Mouse (Mus musculus) CH12.LX (cell line): ENCODE results near the gene Ap1s3. TPM values are rescaled to one million over a fixed set of nuclear protein-coding genes. Genes with fewer than 3 reads are reported as not detected.
A peak's percentile ranks its signal among the peaks of the same experiment; 100 is the strongest.

Experiments
- DNase-seq: peaks from one replicate; pipeline ENCODE4 v3.0.0-alpha.2; 2013; ENCODE audit errors: extremely low read depth
- H3K27ac ChIP-seq: 2 replicates; pipeline ENCODE4 v1.5.1; 2012; ENCODE audit warnings: low read depth, mild to moderate bottlenecking, control low read depth, moderate library complexity; ENCODE audit not compliant: insufficient read depth
- H3K27me3 ChIP-seq: replicated peaks from 2 replicates; pipeline ENCODE3; 2012; ENCODE audit warnings: inconsistent platforms
- H3K36me3 ChIP-seq, 2 experiments: replicated peaks in 1 of 2; 2 replicates each; pipeline versions ENCODE3 to v1.6.1; 2012; ENCODE audit warnings: inconsistent platforms in 1 of 2, low read length in 1 of 2, mild to moderate bottlenecking in 1 of 2, mixed read lengths in 1 of 2, moderate library complexity in 1 of 2; ENCODE audit not compliant: control insufficient read depth in 1 of 2, insufficient read depth in 1 of 2
- H3K4me1 ChIP-seq, 2 experiments: 2 replicates each; pipeline ENCODE4 v1.6.1; 2012; ENCODE audit warnings: inconsistent platforms in 1 of 2, moderate library complexity in 1 of 2; ENCODE audit not compliant: insufficient read depth in 2 of 2, control insufficient read depth in 1 of 2
- H3K4me2 ChIP-seq: 2 replicates; pipeline ENCODE4 v1.6.1; 2012; ENCODE audit warnings: low read depth, mild to moderate bottlenecking, control low read depth; ENCODE audit not compliant: poor library complexity, insufficient read depth, severe bottlenecking
- H3K4me3 ChIP-seq, 3 experiments: fragments of 150-350 bp in 1 of 3; sonication (generic) in 1 of 3; replicated peaks in 1 of 3; 2 replicates each; pipeline versions ENCODE3 to v1.5.1; 2011 to 2012; ENCODE audit warnings: low read depth in 2 of 3, low read length in 2 of 3, mild to moderate bottlenecking in 2 of 3, moderate library complexity in 2 of 3, control low read depth in 1 of 3, improper control_type of control experiment in 1 of 3, inconsistent platforms in 1 of 3, mixed read lengths in 1 of 3; ENCODE audit not compliant: poor library complexity in 1 of 3
- H3K79me2 ChIP-seq: replicated peaks from 2 replicates; pipeline ENCODE4 v1.6.1; 2012; ENCODE audit warnings: mild to moderate bottlenecking, moderate library complexity; ENCODE audit not compliant: control insufficient read depth, poor library complexity, insufficient read depth, severe bottlenecking; ENCODE audit errors: extremely low read depth
- H3K9ac ChIP-seq: 2 replicates; pipeline ENCODE4 v1.6.1; 2012; ENCODE audit warnings: low read depth, mild to moderate bottlenecking, control low read depth, moderate library complexity; ENCODE audit not compliant: insufficient read depth
- H3K9me3 ChIP-seq: replicated peaks from 2 replicates; pipeline ENCODE3; 2012; ENCODE audit warnings: low read length, inconsistent platforms, mixed read lengths
- BHLHE40 ChIP-seq: IDR thresholded peaks from 2 replicates; pipeline ENCODE4 v1.6.1; 2011; ENCODE audit warnings: mild to moderate bottlenecking, low read depth, low read length, improper control_type of control experiment
- CHD1 ChIP-seq: IDR thresholded peaks from 2 replicates; pipeline ENCODE4 v1.6.1; 2012; ENCODE audit warnings: low read depth, low read length, improper control_type of control experiment, inconsistent platforms
- CHD2 ChIP-seq: IDR thresholded peaks from 2 replicates; pipeline ENCODE4 v1.6.1; 2011; ENCODE audit warnings: low read length, improper control_type of control experiment
- CTCF ChIP-seq, 2 experiments: IDR thresholded peaks in 1 of 2; conservative IDR thresholded peaks in 1 of 2; 2 replicates each; pipeline ENCODE4 v1.5.1; 2011 to 2012; ENCODE audit warnings: low read depth in 2 of 2, low read length in 2 of 2, improper control_type of control experiment in 1 of 2, inconsistent platforms in 1 of 2, mild to moderate bottlenecking in 1 of 2, moderate library complexity in 1 of 2
- E2F4 ChIP-seq: IDR thresholded peaks from 2 replicates; pipeline ENCODE4 v1.6.1; 2011; ENCODE audit warnings: low read depth, low read length, improper control_type of control experiment; ENCODE audit not compliant: insufficient replicate concordance
- ELF1 ChIP-seq: IDR thresholded peaks from 2 replicates; pipeline ENCODE4 v1.6.1; 2014; ENCODE audit warnings: low read depth, mild to moderate bottlenecking, inconsistent platforms, low read length, improper control_type of control experiment
- EP300 ChIP-seq: IDR thresholded peaks from 2 replicates; pipeline ENCODE4 v1.6.1; 2011; ENCODE audit warnings: low read length, improper control_type of control experiment
- ETS1 ChIP-seq: conservative IDR thresholded peaks from 2 replicates; pipeline ENCODE4 v1.6.1; 2012; ENCODE audit warnings: low read depth, mild to moderate bottlenecking, inconsistent platforms, low read length, improper control_type of control experiment, moderate library complexity
- GABPA ChIP-seq: IDR thresholded peaks from 2 replicates; pipeline ENCODE4 v1.6.1; 2012; ENCODE audit warnings: low read depth, low read length, improper control_type of control experiment, inconsistent platforms; ENCODE audit not compliant: insufficient replicate concordance
- HCFC1 ChIP-seq: IDR thresholded peaks from 2 replicates; pipeline ENCODE4 v1.6.1; 2012; ENCODE audit warnings: low read depth, mild to moderate bottlenecking, inconsistent platforms, low read length, improper control_type of control experiment
- IRF4 ChIP-seq: IDR thresholded peaks from 2 replicates; pipeline ENCODE4 v1.6.1; 2014; ENCODE audit warnings: low read depth, mild to moderate bottlenecking, inconsistent platforms, low read length, improper control_type of control experiment
- JUN ChIP-seq: IDR thresholded peaks from 2 replicates; pipeline ENCODE4 v1.6.1; 2011; ENCODE audit warnings: low read depth, mild to moderate bottlenecking, low read length, improper control_type of control experiment, moderate library complexity; ENCODE audit not compliant: insufficient read depth
- JUND ChIP-seq: conservative IDR thresholded peaks from 2 replicates; pipeline ENCODE4 v1.6.1; 2011; ENCODE audit warnings: low read depth, low read length, improper control_type of control experiment
- KAT2A ChIP-seq: IDR thresholded peaks from 2 replicates; pipeline ENCODE4 v1.6.1; 2012; ENCODE audit warnings: low read length, improper control_type of control experiment, inconsistent platforms; ENCODE audit not compliant: insufficient replicate concordance
- MAFK ChIP-seq: IDR thresholded peaks from 2 replicates; pipeline ENCODE4 v1.6.1; 2011; ENCODE audit warnings: low read length, improper control_type of control experiment; ENCODE audit not compliant: insufficient replicate concordance
- MAX ChIP-seq: IDR thresholded peaks from 2 replicates; pipeline ENCODE4 v1.6.1; 2011; ENCODE audit warnings: low read length, improper control_type of control experiment
- MAZ ChIP-seq: IDR thresholded peaks from 2 replicates; pipeline ENCODE4 v1.6.1; 2012; ENCODE audit warnings: low read depth, mild to moderate bottlenecking, inconsistent platforms, low read length, improper control_type of control experiment, moderate library complexity
- MEF2A ChIP-seq: IDR thresholded peaks from 2 replicates; pipeline ENCODE4 v1.6.1; 2014; ENCODE audit warnings: low read depth, mild to moderate bottlenecking, inconsistent platforms, low read length, improper control_type of control experiment, borderline replicate concordance
- MXI1 ChIP-seq: IDR thresholded peaks from 2 replicates; pipeline ENCODE4 v1.6.1; 2011; ENCODE audit warnings: mild to moderate bottlenecking, low read depth, low read length, improper control_type of control experiment
- MYC ChIP-seq: IDR thresholded peaks from 2 replicates; pipeline ENCODE4 v1.6.1; 2011; ENCODE audit warnings: low read depth, mild to moderate bottlenecking, improper control_type of control experiment, low read length
- NELFE ChIP-seq: IDR thresholded peaks from 2 replicates; pipeline ENCODE4 v1.6.1; 2011; ENCODE audit warnings: low read depth, low read length, improper control_type of control experiment
- NRF1 ChIP-seq: IDR thresholded peaks from 2 replicates; pipeline ENCODE4 v1.6.1; 2014; ENCODE audit warnings: low read depth, mild to moderate bottlenecking, inconsistent platforms, low read length, improper control_type of control experiment, moderate library complexity
- PAX5 ChIP-seq: IDR thresholded peaks from 2 replicates; pipeline ENCODE4 v1.6.1; 2012; ENCODE audit warnings: low read length, inconsistent platforms, mixed read lengths
- POLR2A ChIP-seq: IDR thresholded peaks from 2 replicates; pipeline ENCODE4 v1.6.1; 2011; ENCODE audit warnings: low read depth, mild to moderate bottlenecking, improper control_type of control experiment, low read length
- POLR2AphosphoS2 ChIP-seq: IDR thresholded peaks from 2 replicates; pipeline ENCODE4 v1.6.1; 2011; ENCODE audit warnings: low read depth, low read length, improper control_type of control experiment
- RAD21 ChIP-seq: IDR thresholded peaks from 2 replicates; pipeline ENCODE4 v1.6.1; 2011; ENCODE audit warnings: low read depth, mild to moderate bottlenecking, low read length, improper control_type of control experiment, moderate library complexity
- RCOR1 ChIP-seq: conservative IDR thresholded peaks from 2 replicates; pipeline ENCODE4 v1.6.1; 2012; ENCODE audit warnings: low read depth, mild to moderate bottlenecking, inconsistent platforms, low read length, improper control_type of control experiment
- SIN3A ChIP-seq: IDR thresholded peaks from 2 replicates; pipeline ENCODE4 v1.6.1; 2012; ENCODE audit warnings: low read length, improper control_type of control experiment, inconsistent platforms
- SMC3 ChIP-seq: IDR thresholded peaks from 2 replicates; pipeline ENCODE4 v1.6.1; 2011; ENCODE audit warnings: low read depth, low read length, improper control_type of control experiment
- TBP ChIP-seq: conservative IDR thresholded peaks from 2 replicates; pipeline ENCODE4 v1.6.1; 2011; ENCODE audit warnings: low read depth, low read length, improper control_type of control experiment
- TCF12 ChIP-seq: IDR thresholded peaks from 2 replicates; pipeline ENCODE4 v1.6.1; 2014; ENCODE audit warnings: low read depth, mild to moderate bottlenecking, inconsistent platforms, low read length, improper control_type of control experiment
- UBTF ChIP-seq: IDR thresholded peaks from 2 replicates; pipeline ENCODE4 v1.6.1; 2012; ENCODE audit warnings: low read depth, mild to moderate bottlenecking, inconsistent platforms, low read length, improper control_type of control experiment, moderate library complexity
- USF1 ChIP-seq: IDR thresholded peaks from 2 replicates; pipeline ENCODE4 v1.6.1; 2014; ENCODE audit warnings: low read depth, mild to moderate bottlenecking, inconsistent platforms, low read length, improper control_type of control experiment
- USF2 ChIP-seq: conservative IDR thresholded peaks from 2 replicates; pipeline ENCODE4 v1.6.1; 2011; ENCODE audit warnings: low read depth, low read length, improper control_type of control experiment
- ZC3H11A ChIP-seq: IDR thresholded peaks from 2 replicates; pipeline ENCODE4 v1.6.1; 2012; ENCODE audit warnings: low read depth, mild to moderate bottlenecking, inconsistent platforms, low read length, improper control_type of control experiment
- ZKSCAN1 ChIP-seq: IDR thresholded peaks from 2 replicates; pipeline ENCODE4 v1.6.1; 2012; ENCODE audit warnings: low read depth, inconsistent platforms, low read length, improper control_type of control experiment, borderline replicate concordance
- ZMIZ1 ChIP-seq: IDR thresholded peaks from 2 replicates; pipeline ENCODE4 v1.6.1; 2012; ENCODE audit warnings: low read depth, mild to moderate bottlenecking, inconsistent platforms, low read length, improper control_type of control experiment
- ZNF384 ChIP-seq: IDR thresholded peaks from 2 replicates; pipeline ENCODE4 v1.6.1; 2012; ENCODE audit warnings: low read depth, low read length, improper control_type of control experiment, inconsistent platforms
- dilution Hi-C: fragments of 300-500 bp; cut with MboI; formaldehyde crosslinking; loops from 2 replicates; pipeline ENCODE4 v1.14.3; 2020; ENCODE audit warnings: low sequenced_read_pairs; ENCODE audit not compliant: extremely low pct_unique_long_range_greater_than_20kb, extremely low pct_ligation_motif_present
- in situ Hi-C: fragments of 300-500 bp; cut with MboI; formaldehyde crosslinking; loops from 3 replicates; pipeline ENCODE4 v1.14.3; 2019; ENCODE audit warnings: low sequenced_read_pairs, low pct_ligation_motif_present, low pct_unique_long_range_greater_than_20kb, mixed read lengths
- polyA plus RNA-seq: library from polyadenylated mRNA; unstranded; fragments of >175 nt; gene quantifications from 2 replicates; pipeline ENCODE4 v1.2.1, GENCODE M21; 2012; ENCODE audit warnings: low read depth; ENCODE audit not compliant: insufficient read length
- total RNA-seq, 2 experiments: library from RNA; depleted of rRNA; stranded (reverse); fragments of 300-350 nt in 1 of 2; fragments of >200 nt in 1 of 2; gene quantifications; 2 replicates each; pipeline ENCODE4 v1.2.3; 2012 to 2014

Gene Ap1s3
- total RNA-seq (2012; rRNA removed) (10.5 and 12.5 TPM in 2 replicates), total RNA-seq (2014; rRNA removed) (12.3 and 13.9 TPM in 2 replicates), polyA plus RNA-seq (34.9 and 36.6 TPM in 2 replicates)

- DNase-seq = peak; percentile 80
- in situ Hi-C loops (loop anchor here (5.0 kb wide), 1 partner anchor 34 kb away; no protein-coding TSS in a partner anchor), dilution Hi-C loops (no loop called here)
- Histone ChIP-seq H3K9me3 (no peaks in the 10 kb centered on the region), H3K27ac (peak within 1 kb of the TSS; percentile 53; the same call in 1 of the 2 replicates), H3K27me3 (no peaks in the 10 kb centered on the region), H3K36me3 (peaks cover 0 to 14% of the 10 kb centered on the region in 2 experiments), H3K9ac (peak within 1 kb of the TSS; percentile 62), H3K4me2 (peak within 1 kb of the TSS; percentile 85), H3K4me3 (peak within 1 kb of the TSS; percentile 61 to 100 (median 99)), H3K4me1 (peaks cover 4 to 37% of the 10 kb centered on the region in 2 experiments), H3K79me2 (peaks cover 14% of the 10 kb centered on the region)
- no peak for TF ChIP-seq RAD21
- TF ChIP-seq HCFC1 = peak; percentile 5; the same call in 1 of the 2 replicates
- TF ChIP-seq TBP = 0 out of 2 replicates have a peak, but pooled peaks have one; percentile 12
- TF ChIP-seq SMC3 = no peak
- no peak for TF ChIP-seq ELF1
- no peak for TF ChIP-seq MXI1
- no peak for TF ChIP-seq BHLHE40
- TF ChIP-seq USF1 = no peak
- no peak for TF ChIP-seq TCF12
- TF ChIP-seq IRF4 = no peak
- TF ChIP-seq ZMIZ1 = peak; percentile 70
- no peak for TF ChIP-seq JUN
- TF ChIP-seq CTCF (conservative IDR thresholded peaks at IDR 0.05 in 1 of 2, IDR thresholded peaks at IDR 0.05 in 1 of 2; ENCODE audit: low read depth in 2 of 2, low read length in 2 of 2) = no peak
- TF ChIP-seq MAZ = peak; percentile 80
- no peak for TF ChIP-seq UBTF
- peak; percentile 85 for TF ChIP-seq NRF1
- no peak for TF ChIP-seq MAX
- TF ChIP-seq RCOR1 = no peak
- TF ChIP-seq MAFK = no peak
- TF ChIP-seq SIN3A = peak; percentile 39; the same call in 1 of the 2 replicates
- no peak for TF ChIP-seq GABPA
- TF ChIP-seq E2F4 = no peak
- no peak for TF ChIP-seq POLR2AphosphoS2
- TF ChIP-seq NELFE = peak; percentile 76
- no peak for TF ChIP-seq MYC
- no peak for TF ChIP-seq USF2
- TF ChIP-seq ZC3H11A = no peak
- no peak for TF ChIP-seq KAT2A
- no peak for TF ChIP-seq ZKSCAN1
- TF ChIP-seq MEF2A = no peak
- TF ChIP-seq CHD1 = 0 out of 2 replicates have a peak, but pooled peaks have one; percentile 35
- TF ChIP-seq PAX5 = no peak
- no peak for TF ChIP-seq ZNF384
- no peak for TF ChIP-seq ETS1
- TF ChIP-seq JUND = no peak
- TF ChIP-seq POLR2A = peak; percentile 85
- TF ChIP-seq EP300 = no peak
- TF ChIP-seq CHD2 = no peak
Observed at GRCm38 (mm10) chr1:79671543-79672337, at the start of gene Ap1s3. TSS of gene Ap1s3 (minus strand) at chr1:79671972.
